Mouse (Mus musculus): ENCODE results near the gene Tube1. TPM values are rescaled to one million over a fixed set of nuclear protein-coding genes. Genes with fewer than 3 reads are reported as not detected.

Tube1 gene
- total and polyA plus RNA-seq, 3 experiments, result 4.2 to 33.3 (median 24.8) TPM

GRCm38 (mm10) chr10:39170706-39171105 lies 36.9 kb downstream of the Tube1 start:
- TF ChIP-seq TAL1 (conservative IDR thresholded peaks at IDR 0.05; ENCODE audit: low read depth, low read length) (no peak), POLR2AphosphoS5 (IDR thresholded peaks at IDR 0.05; ENCODE audit: insufficient replicate concordance, low read depth, low read length) (no peak), GATA2 (IDR thresholded peaks at IDR 0.05; ENCODE audit: borderline replicate concordance, low read depth, low read length) (no peak), GATA1 (IDR thresholded peaks at IDR 0.05; ENCODE audit: borderline replicate concordance, low read length) (no peak), CTCF (IDR thresholded peaks at IDR 0.05; ENCODE audit: low read depth, low read length) (no peak)
- Histone ChIP-seq H3K36me3 (replicated peaks) (no peaks in the 10 kb centered on the region), H3K27me3 (ENCODE audit: insufficient read depth, low read length) (peaks cover 33% of the 10 kb centered on the region), H3K9me3 (replicated peaks) (no peaks in the 10 kb centered on the region), H3K4me3 (ENCODE audit: low read depth, low read length) (peak overlapping the region; percentile 54; the same call in 1 of the 2 replicates), H3K4me1 (ENCODE audit: insufficient read depth, low read depth, low read length) (peaks cover 51% of the 10 kb centered on the region)
- ATAC-seq (ENCODE audit: extremely low read depth, insufficient number of reproducible peaks, low FRiP score, poor library complexity, severe bottlenecking) (no peak), DNase-seq (ENCODE audit: low spot score) (no peak)

- Histone ChIP-seq H3K4me1 (ENCODE audit: insufficient read depth, low read depth, low read length) (peaks cover 54% of the 10 kb centered on the region), H3K4me3 (ENCODE audit: low read depth, low read length) (peak overlapping the region; percentile 70), H3K9me3 (replicated peaks) (no peaks in the 10 kb centered on the region), H3K36me3 (replicated peaks) (no peaks in the 10 kb centered on the region), H3K27me3 (ENCODE audit: insufficient read depth, low read length) (peaks cover 30% of the 10 kb centered on the region)
- DNase-seq (ENCODE audit: low spot score), result peak; percentile 80
- TF ChIP-seq CTCF (IDR thresholded peaks at IDR 0.05; ENCODE audit: low read depth, low read length) (peak; percentile 64), GATA1 (IDR thresholded peaks at IDR 0.05; ENCODE audit: borderline replicate concordance, low read length) (no peak), TAL1 (conservative IDR thresholded peaks at IDR 0.05; ENCODE audit: low read depth, low read length) (no peak), POLR2AphosphoS5 (IDR thresholded peaks at IDR 0.05; ENCODE audit: insufficient replicate concordance, low read depth, low read length) (no peak), GATA2 (IDR thresholded peaks at IDR 0.05; ENCODE audit: borderline replicate concordance, low read depth, low read length) (no peak)
- ATAC-seq (ENCODE audit: extremely low read depth, insufficient number of reproducible peaks, low FRiP score, poor library complexity, severe bottlenecking), result peak; percentile 76
Measured at GRCm38 (mm10) chr10:39171134-39171533, 37.4 kb downstream of the Tube1 start.

- peaks cover 3% of the 10 kb centered on the region for H3K9me3 ChIP-seq (replicated peaks)
- peak; percentile 75 for DNase-seq (ENCODE audit: low spot score)
- H3K4me3 ChIP-seq (ENCODE audit: low read depth, low read length), result peak overlapping the region; percentile 70
- ATAC-seq (ENCODE audit: extremely low read depth, insufficient number of reproducible peaks, low FRiP score, poor library complexity, severe bottlenecking), result peak; percentile 89
- H3K27me3 ChIP-seq (ENCODE audit: insufficient read depth, low read length), result peaks cover 24% of the 10 kb centered on the region
- H3K4me1 ChIP-seq (ENCODE audit: insufficient read depth, low read depth, low read length), result peaks cover 61% of the 10 kb centered on the region
- TF ChIP-seq TAL1 (conservative IDR thresholded peaks at IDR 0.05; ENCODE audit: low read depth, low read length) (no peak), POLR2AphosphoS5 (IDR thresholded peaks at IDR 0.05; ENCODE audit: insufficient replicate concordance, low read depth, low read length) (no peak), CTCF (IDR thresholded peaks at IDR 0.05; ENCODE audit: low read depth, low read length) (peak; percentile 55)
- peaks cover 2% of the 10 kb centered on the region for H3K36me3 ChIP-seq (replicated peaks)
Measured at GRCm38 (mm10) chr10:39171603-39172539, 38.1 kb downstream of the Tube1 start.

- peaks cover 2% of the 10 kb centered on the region for H3K36me3 ChIP-seq (replicated peaks)
- no peak overlapping the region for H3K4me3 ChIP-seq (ENCODE audit: low read depth, low read length)
- peaks cover 64% of the 10 kb centered on the region for H3K4me1 ChIP-seq (ENCODE audit: insufficient read depth, low read depth, low read length)
- DNase-seq (ENCODE audit: low spot score) (no peak), ATAC-seq (ENCODE audit: extremely low read depth, insufficient number of reproducible peaks, low FRiP score, poor library complexity, severe bottlenecking) (no peak)
- peaks cover 3% of the 10 kb centered on the region for H3K9me3 ChIP-seq (replicated peaks)
- TF ChIP-seq POLR2AphosphoS5 (IDR thresholded peaks at IDR 0.05; ENCODE audit: insufficient replicate concordance, low read depth, low read length), result no peak
- TF ChIP-seq GATA2 (IDR thresholded peaks at IDR 0.05; ENCODE audit: borderline replicate concordance, low read depth, low read length), result no peak
- no peak for TF ChIP-seq TAL1 (conservative IDR thresholded peaks at IDR 0.05; ENCODE audit: low read depth, low read length)
- TF ChIP-seq CTCF (IDR thresholded peaks at IDR 0.05; ENCODE audit: low read depth, low read length), result no peak
- TF ChIP-seq GATA1 (IDR thresholded peaks at IDR 0.05; ENCODE audit: borderline replicate concordance, low read length), result no peak
- H3K27me3 ChIP-seq (ENCODE audit: insufficient read depth, low read length), result peaks cover 17% of the 10 kb centered on the region
Measured at GRCm38 (mm10) chr10:39172540-39172931, 38.8 kb downstream of the Tube1 start.

- peaks cover 2% of the 10 kb centered on the region for H3K36me3 ChIP-seq (replicated peaks)
- H3K9me3 ChIP-seq (replicated peaks), result peaks cover 8% of the 10 kb centered on the region
- no peak overlapping the region for H3K4me3 ChIP-seq (ENCODE audit: low read depth, low read length)
- TF ChIP-seq CTCF (IDR thresholded peaks at IDR 0.05; ENCODE audit: low read depth, low read length) (no peak), POLR2AphosphoS5 (IDR thresholded peaks at IDR 0.05; ENCODE audit: insufficient replicate concordance, low read depth, low read length) (no peak), GATA1 (IDR thresholded peaks at IDR 0.05; ENCODE audit: borderline replicate concordance, low read length) (no peak), TAL1 (conservative IDR thresholded peaks at IDR 0.05; ENCODE audit: low read depth, low read length) (no peak), GATA2 (IDR thresholded peaks at IDR 0.05; ENCODE audit: borderline replicate concordance, low read depth, low read length) (no peak)
- peaks cover 14% of the 10 kb centered on the region for H3K27me3 ChIP-seq (ENCODE audit: insufficient read depth, low read length)
- peaks cover 64% of the 10 kb centered on the region for H3K4me1 ChIP-seq (ENCODE audit: insufficient read depth, low read depth, low read length)
- no peak for ATAC-seq (ENCODE audit: extremely low read depth, insufficient number of reproducible peaks, low FRiP score, poor library complexity, severe bottlenecking)
- DNase-seq (ENCODE audit: low spot score), result no peak
Measured at GRCm38 (mm10) chr10:39173077-39173476, 39.3 kb downstream of the Tube1 start.

GRCm38 (mm10) chr10:39176981-39177380 lies 43.2 kb downstream of the Tube1 start:
- H3K4me3 ChIP-seq (ENCODE audit: low read depth, low read length), result no peak overlapping the region
- no peak for TF ChIP-seq POLR2AphosphoS5 (IDR thresholded peaks at IDR 0.05; ENCODE audit: insufficient replicate concordance, low read depth, low read length)
- no peak for TF ChIP-seq CTCF (IDR thresholded peaks at IDR 0.05; ENCODE audit: low read depth, low read length)
- no peak for TF ChIP-seq GATA2 (IDR thresholded peaks at IDR 0.05; ENCODE audit: borderline replicate concordance, low read depth, low read length)
- TF ChIP-seq TAL1 (conservative IDR thresholded peaks at IDR 0.05; ENCODE audit: low read depth, low read length), result no peak
- TF ChIP-seq GATA1 (IDR thresholded peaks at IDR 0.05; ENCODE audit: borderline replicate concordance, low read length), result no peak

More at GRCm38 (mm10) chr10:39176981-39177380, 43.2 kb downstream of the Tube1 start:
- H3K27me3 ChIP-seq (ENCODE audit: insufficient read depth, low read length), result no peaks in the 10 kb centered on the region
- no peak for DNase-seq (ENCODE audit: low spot score)
- peaks cover 2% of the 10 kb centered on the region for H3K36me3 ChIP-seq (replicated peaks)
- ATAC-seq (ENCODE audit: extremely low read depth, insufficient number of reproducible peaks, low FRiP score, poor library complexity, severe bottlenecking), result peak; percentile 63
- peaks cover 13% of the 10 kb centered on the region for H3K9me3 ChIP-seq (replicated peaks)
- H3K4me1 ChIP-seq (ENCODE audit: insufficient read depth, low read depth, low read length), result peaks cover 42% of the 10 kb centered on the region

Measured in G1E (cell line).